Comparison of ENCODE assay signal across 22 mouse cellular contexts in genomic region chr10:53272228-53272627, GRCm38 (mm10).
DNase-seq lines count a peak whose midpoint lies in the region; ATAC-seq and TF ChIP-seq lines count a peak whose summit lies in the region.
"Had no signal": no experiment of that assay in that cellular context is flagged by ENCODE, and none has a peak within 500 bp of the region (broad histone marks: within the 10 kb centered on the region; RNA-seq: fewer than 3 reads in every experiment).

No protein-coding gene starts in this region.

- no peak overlapping the region for H3K9ac ChIP-seq in hindbrain, postnatal 0 days (replicated peaks; ENCODE audit: low read length)
- no peak overlapping the region for H3K9ac ChIP-seq in hindbrain, embryonic 11.5 days (ENCODE audit: low read depth, low read length)
- no peak overlapping the region for H3K9ac ChIP-seq in liver, postnatal 0 days (replicated peaks)
- no peak overlapping the region for H3K9ac ChIP-seq in liver, embryonic 12.5 days
- no peak overlapping the region for H3K9ac ChIP-seq in midbrain, embryonic 11.5 days (ENCODE audit: low read length)
- no peak overlapping the region for H3K9ac ChIP-seq in midbrain, embryonic 14.5 days (replicated peaks; ENCODE audit: low read length)
- no peak overlapping the region for H3K9ac ChIP-seq in midbrain, embryonic 13.5 days (replicated peaks)
- H3K9ac ChIP-seq in midbrain, embryonic 16.5 days (ENCODE audit: low read depth, low read length), result no peak overlapping the region

- DNase-seq in hindbrain, postnatal 0 days (ENCODE audit: low spot score), result no peak
- no peak for DNase-seq in hindbrain, embryonic 11.5 days (ENCODE audit: low spot score)
- DNase-seq in liver, postnatal 0 days, result no peak
- peak; percentile 26 for DNase-seq in midbrain, embryonic 11.5 days (ENCODE audit: low spot score, missing footprints)
- no peak for DNase-seq in midbrain, embryonic 14.5 days
- DNase-seq: adrenal gland, adult 2 months; adrenal gland, adult 8-10 months; adrenal gland, postnatal 10 days; adrenal gland, postnatal 14 days; adrenal gland, postnatal 25 days; adrenal gland, postnatal 36 days; B cell, adult 2 months; cerebellum, adult 11 months; cerebellum, adult 11-12 months had no signal

- no peak for TF ChIP-seq EP300 in liver, postnatal 0 days (IDR thresholded peaks at IDR 0.05; ENCODE audit: low read depth)

- TF ChIP-seq CTCF in hindbrain, postnatal 0 days (IDR thresholded peaks at IDR 0.05; ENCODE audit: low read depth), result no peak
- no peak for TF ChIP-seq CTCF in liver, postnatal 0 days (IDR thresholded peaks at IDR 0.05; ENCODE audit: low read depth)

- no peaks in the 10 kb centered on the region for H3K9me3 ChIP-seq in hindbrain, postnatal 0 days (ENCODE audit: low read length)
- H3K9me3 ChIP-seq in hindbrain, embryonic 11.5 days (ENCODE audit: control insufficient read depth, low read length), result no peaks in the 10 kb centered on the region
- H3K9me3 ChIP-seq in liver, postnatal 0 days (ENCODE audit: low read length), result no peaks in the 10 kb centered on the region
- H3K9me3 ChIP-seq in liver, embryonic 12.5 days (replicated peaks), result no peaks in the 10 kb centered on the region
- H3K9me3 ChIP-seq in midbrain, embryonic 11.5 days (ENCODE audit: control insufficient read depth, low read length), result no peaks in the 10 kb centered on the region
- H3K9me3 ChIP-seq in midbrain, embryonic 14.5 days (ENCODE audit: control insufficient read depth, low read length), result peaks cover 5% of the 10 kb centered on the region; the same call in 1 of the 2 replicates
- no peaks in the 10 kb centered on the region for H3K9me3 ChIP-seq in midbrain, embryonic 13.5 days
- H3K9me3 ChIP-seq in midbrain, embryonic 16.5 days (replicated peaks; ENCODE audit: control insufficient read depth, low read length, poor library complexity, severe bottlenecking), result no peaks in the 10 kb centered on the region
- H3K9me3 ChIP-seq: G1E had no signal

- H3K4me3 ChIP-seq in hindbrain, postnatal 0 days (ENCODE audit: low read length), result no peak overlapping the region
- no peak overlapping the region for H3K4me3 ChIP-seq in hindbrain, embryonic 11.5 days (ENCODE audit: low read depth, low read length)
- H3K4me3 ChIP-seq in liver, postnatal 0 days (ENCODE audit: low read depth, low read length), result no peak overlapping the region
- no peak overlapping the region for H3K4me3 ChIP-seq in liver, embryonic 12.5 days
- H3K4me3 ChIP-seq in midbrain, embryonic 11.5 days (ENCODE audit: low read depth, low read length), result no peak overlapping the region
- no peak overlapping the region for H3K4me3 ChIP-seq in midbrain, embryonic 14.5 days (replicated peaks; ENCODE audit: low read depth, low read length)
- H3K4me3 ChIP-seq in midbrain, embryonic 13.5 days (replicated peaks), result no peak overlapping the region
- no peak overlapping the region for H3K4me3 ChIP-seq in midbrain, embryonic 16.5 days (ENCODE audit: low read depth, low read length)

- H3K4me2 ChIP-seq in hindbrain, postnatal 0 days (ENCODE audit: low read depth, low read length), result no peak overlapping the region
- no peak overlapping the region for H3K4me2 ChIP-seq in hindbrain, embryonic 11.5 days (replicated peaks; ENCODE audit: low read depth, low read length)
- no peak overlapping the region for H3K4me2 ChIP-seq in liver, postnatal 0 days (ENCODE audit: low read depth, low read length)
- no peak overlapping the region for H3K4me2 ChIP-seq in liver, embryonic 12.5 days
- no peak overlapping the region for H3K4me2 ChIP-seq in midbrain, embryonic 11.5 days
- H3K4me2 ChIP-seq in midbrain, embryonic 14.5 days (ENCODE audit: low read length), result no peak overlapping the region
- H3K4me2 ChIP-seq in midbrain, embryonic 13.5 days (replicated peaks), result no peak overlapping the region
- no peak overlapping the region for H3K4me2 ChIP-seq in midbrain, embryonic 16.5 days (ENCODE audit: low read length)

- 0 out of 2 replicates have a peak, but pooled peaks have one; percentile 29 for ATAC-seq in hindbrain, postnatal 0 days
- ATAC-seq in hindbrain, embryonic 11.5 days (ENCODE audit: low FRiP score), result no peak
- peak; percentile 58 for ATAC-seq in liver, postnatal 0 days
- ATAC-seq in liver, embryonic 12.5 days, result no peak
- ATAC-seq in midbrain, embryonic 11.5 days (ENCODE audit: low FRiP score), result no peak
- ATAC-seq in midbrain, embryonic 14.5 days (ENCODE audit: low FRiP score, low TSS enrichment), result no peak
- ATAC-seq in midbrain, embryonic 13.5 days, result peak; percentile 53; the same call in 1 of the 2 replicates
- ATAC-seq in midbrain, embryonic 16.5 days, result no peak
- ATAC-seq: activated CD4-positive, CD25-positive, alpha-beta regulatory T cell, adult 4 months; CD4-positive, CD25-positive, alpha-beta regulatory T cell, adult 4 months; Patski had no signal

- no peaks in the 10 kb centered on the region for H3K27me3 ChIP-seq in hindbrain, postnatal 0 days (ENCODE audit: insufficient read depth, low read length)
- no peaks in the 10 kb centered on the region for H3K27me3 ChIP-seq in hindbrain, embryonic 11.5 days (ENCODE audit: control insufficient read depth, insufficient read depth, low read length)
- H3K27me3 ChIP-seq in liver, postnatal 0 days (ENCODE audit: insufficient read depth, low read length), result no peaks in the 10 kb centered on the region
- no peaks in the 10 kb centered on the region for H3K27me3 ChIP-seq in liver, embryonic 12.5 days (replicated peaks)
- no peaks in the 10 kb centered on the region for H3K27me3 ChIP-seq in midbrain, embryonic 11.5 days (ENCODE audit: control insufficient read depth, insufficient read depth, low read length)
- H3K27me3 ChIP-seq in midbrain, embryonic 14.5 days (ENCODE audit: control insufficient read depth, insufficient read depth, low read length), result no peaks in the 10 kb centered on the region
- no peaks in the 10 kb centered on the region for H3K27me3 ChIP-seq in midbrain, embryonic 13.5 days
- H3K27me3 ChIP-seq in midbrain, embryonic 16.5 days (ENCODE audit: control insufficient read depth, insufficient read depth, low read depth, low read length), result no peaks in the 10 kb centered on the region
- H3K27me3 ChIP-seq: CH12.LX, Patski had no signal

- H3K4me1 ChIP-seq in hindbrain, postnatal 0 days (ENCODE audit: insufficient read depth, low read length), result no peaks in the 10 kb centered on the region
- H3K4me1 ChIP-seq in hindbrain, embryonic 11.5 days (replicated peaks; ENCODE audit: control insufficient read depth, insufficient read depth, low read length), result no peaks in the 10 kb centered on the region
- H3K4me1 ChIP-seq in liver, postnatal 0 days (ENCODE audit: insufficient read depth), result no peaks in the 10 kb centered on the region
- H3K4me1 ChIP-seq in liver, embryonic 12.5 days, result no peaks in the 10 kb centered on the region
- no peaks in the 10 kb centered on the region for H3K4me1 ChIP-seq in midbrain, embryonic 11.5 days (ENCODE audit: control insufficient read depth, insufficient read depth, low read length)
- H3K4me1 ChIP-seq in midbrain, embryonic 14.5 days (ENCODE audit: control insufficient read depth, insufficient read depth, low read length), result no peaks in the 10 kb centered on the region
- no peaks in the 10 kb centered on the region for H3K4me1 ChIP-seq in midbrain, embryonic 13.5 days (replicated peaks)
- H3K4me1 ChIP-seq in midbrain, embryonic 16.5 days (ENCODE audit: control insufficient read depth, insufficient read depth, low read length), result no peaks in the 10 kb centered on the region

- H3K36me3 ChIP-seq in hindbrain, postnatal 0 days (ENCODE audit: insufficient read depth, low read length), result peaks cover under 1% of the 10 kb centered on the region; the same call in 1 of the 2 replicates
- no peaks in the 10 kb centered on the region for H3K36me3 ChIP-seq in hindbrain, embryonic 11.5 days (ENCODE audit: control insufficient read depth, insufficient read depth, low read length)
- H3K36me3 ChIP-seq in liver, postnatal 0 days (replicated peaks; ENCODE audit: insufficient read depth, low read length), result peaks cover 8% of the 10 kb centered on the region; the same call in 1 of the 2 replicates
- H3K36me3 ChIP-seq in liver, embryonic 12.5 days, result no peaks in the 10 kb centered on the region; the same call in 1 of the 2 replicates
- H3K36me3 ChIP-seq in midbrain, embryonic 11.5 days (ENCODE audit: control insufficient read depth, insufficient read depth, low read length), result no peaks in the 10 kb centered on the region
- no peaks in the 10 kb centered on the region; the same call in 1 of the 2 replicates for H3K36me3 ChIP-seq in midbrain, embryonic 14.5 days (ENCODE audit: control insufficient read depth, insufficient read depth, low read length)
- peaks cover 2% of the 10 kb centered on the region; the same call in 1 of the 2 replicates for H3K36me3 ChIP-seq in midbrain, embryonic 13.5 days
- no peaks in the 10 kb centered on the region for H3K36me3 ChIP-seq in midbrain, embryonic 16.5 days (ENCODE audit: control insufficient read depth, insufficient read depth, low read length)
- H3K36me3 ChIP-seq: G1E had no signal

- no peak overlapping the region for H3K27ac ChIP-seq in hindbrain, postnatal 0 days
- H3K27ac ChIP-seq in hindbrain, embryonic 11.5 days (ENCODE audit: low read depth, low read length), result no peak overlapping the region
- no peak overlapping the region for H3K27ac ChIP-seq in liver, postnatal 0 days (ENCODE audit: low read depth)
- no peak overlapping the region for H3K27ac ChIP-seq in liver, embryonic 12.5 days
- no peak overlapping the region for H3K27ac ChIP-seq in midbrain, embryonic 11.5 days (ENCODE audit: low read depth, low read length)
- no peak overlapping the region for H3K27ac ChIP-seq in midbrain, embryonic 14.5 days (replicated peaks; ENCODE audit: low read depth, low read length)
- H3K27ac ChIP-seq in midbrain, embryonic 13.5 days, result no peak overlapping the region
- H3K27ac ChIP-seq in midbrain, embryonic 16.5 days (ENCODE audit: low read length), result no peak overlapping the region

Comparison
In these comparisons a context has a peak if more than half of its experiments do, and no peak if none do; other contexts are left out.
1. ATAC-seq: peak in hindbrain, postnatal 0 days (single experiment), liver, postnatal 0 days (single experiment) and midbrain, embryonic 13.5 days (single experiment); none in hindbrain, embryonic 11.5 days (single experiment), liver, embryonic 12.5 days (single experiment), midbrain, embryonic 11.5 days (single experiment), midbrain, embryonic 14.5 days (single experiment) and midbrain, embryonic 16.5 days (single experiment).